Mouse (Mus musculus): ENCODE data around the gene Rgp1. TPM values are rescaled to one million over a fixed set of nuclear protein-coding genes. Genes with fewer than 3 reads are reported as not detected.

The Rgp1 gene
- total and polyA plus RNA-seq, 3 experiments: 17.1 to 47.6 TPM; not detected in 1

GRCm38 (mm10) chr4:43581381-43581780, 2.9 kb downstream of the Rgp1 start:
- TF ChIP-seq RCOR1 (IDR thresholded peaks at IDR 0.05; ENCODE audit: low read depth, low read length): no peak
- no peak for TF ChIP-seq USF1 (IDR thresholded peaks at IDR 0.05; ENCODE audit: low read depth, low read length)
- TF ChIP-seq ETS1 (IDR thresholded peaks at IDR 0.05; ENCODE audit: low read depth, low read length): no peak
- no peak for TF ChIP-seq CTCF (IDR thresholded peaks at IDR 0.05 in 2 of 3, conservative IDR thresholded peaks at IDR 0.05 in 1 of 3; ENCODE audit: control insufficient read depth in 1 of 3, insufficient read depth in 1 of 3, low read depth in 2 of 3, low read length in 3 of 3, poor library complexity in 1 of 3, severe bottlenecking in 1 of 3)
- TF ChIP-seq MYC (IDR thresholded peaks at IDR 0.05; ENCODE audit: low read depth, low read length): no peak
- no peak for TF ChIP-seq E2F4 (IDR thresholded peaks at IDR 0.05; ENCODE audit: borderline replicate concordance, low read depth, low read length)
- TF ChIP-seq ZKSCAN1 (IDR thresholded peaks at IDR 0.05; ENCODE audit: low read depth, low read length): no peak
- no peak for TF ChIP-seq ELF1 (IDR thresholded peaks at IDR 0.05; ENCODE audit: low read depth, low read length)
- TF ChIP-seq MYB (IDR thresholded peaks at IDR 0.05; ENCODE audit: low read depth, low read length): no peak
- no peak for TF ChIP-seq POLR2AphosphoS5 (IDR thresholded peaks at IDR 0.05; ENCODE audit: borderline replicate concordance, low read depth, low read length)
- TF ChIP-seq UBTF (IDR thresholded peaks at IDR 0.05; ENCODE audit: borderline replicate concordance, insufficient read depth, low read depth, low read length): no peak
- no peak for TF ChIP-seq MAX (IDR thresholded peaks at IDR 0.05; ENCODE audit: low read length)
- TF ChIP-seq RAD21 (IDR thresholded peaks at IDR 0.05; ENCODE audit: low read depth, low read length): no peak
- TF ChIP-seq NRF1 (IDR thresholded peaks at IDR 0.05; ENCODE audit: insufficient read depth, low read depth, low read length, poor library complexity, severe bottlenecking): no peak
- no peak for TF ChIP-seq ZMIZ1 (IDR thresholded peaks at IDR 0.05; ENCODE audit: low read depth, low read length)
- no peak for TF ChIP-seq ZC3H11A (IDR thresholded peaks at IDR 0.05; ENCODE audit: low read depth, low read length)
- TF ChIP-seq JUND (IDR thresholded peaks at IDR 0.05; ENCODE audit: low read depth, low read length): no peak
- H3K4me3 ChIP-seq (ENCODE audit: control insufficient read depth in 1 of 2, insufficient read depth in 1 of 2, low read depth in 2 of 2, low read length in 2 of 2): no peak overlapping the region
- H3K9ac ChIP-seq (ENCODE audit: control insufficient read depth, low read depth, low read length, poor library complexity, severe bottlenecking): no peak overlapping the region
- peaks cover 0 to 3% of the 10 kb centered on the region in 2 experiments; a peak in 2 of 4 replicates for H3K36me3 ChIP-seq (ENCODE audit: control insufficient read depth in 1 of 2, insufficient read depth in 2 of 2, low read length in 2 of 2)
- no peaks in the 10 kb centered on the region for H3K9me3 ChIP-seq (replicated peaks; ENCODE audit: insufficient read depth, low read length)
- DNase-seq (ENCODE audit: low read depth, low spot score): no peak
- no peaks in the 10 kb centered on the region for H3K27me3 ChIP-seq (ENCODE audit: control insufficient read depth in 1 of 2, insufficient read depth in 2 of 2, low read length in 2 of 2)
- H3K79me2 ChIP-seq (ENCODE audit: control insufficient read depth, insufficient read depth, low read length, poor library complexity): peaks cover 21% of the 10 kb centered on the region
- peaks cover 7 to 16% of the 10 kb centered on the region in 2 experiments for H3K4me1 ChIP-seq (ENCODE audit: control insufficient read depth in 1 of 2, insufficient read depth in 2 of 2, low read length in 2 of 2)
- no peak overlapping the region for H3K27ac ChIP-seq (ENCODE audit: control insufficient read depth, low read depth, low read length)

GRCm38 (mm10) chr4:43582241-43582640, 3.7 kb downstream of the Rgp1 start:
- Histone ChIP-seq H3K4me3 (ENCODE audit: control insufficient read depth in 1 of 2, insufficient read depth in 1 of 2, low read depth in 2 of 2, low read length in 2 of 2) (no peak overlapping the region), H3K9me3 (replicated peaks; ENCODE audit: insufficient read depth, low read length) (no peaks in the 10 kb centered on the region), H3K27ac (ENCODE audit: control insufficient read depth, low read depth, low read length) (no peak overlapping the region), H3K27me3 (ENCODE audit: control insufficient read depth in 1 of 2, insufficient read depth in 2 of 2, low read length in 2 of 2) (no peaks in the 10 kb centered on the region), H3K4me1 (ENCODE audit: control insufficient read depth in 1 of 2, insufficient read depth in 2 of 2, low read length in 2 of 2) (peaks cover 4 to 8% of the 10 kb centered on the region in 2 experiments; a peak in 3 of 4 replicates), H3K9ac (ENCODE audit: control insufficient read depth, low read depth, low read length, poor library complexity, severe bottlenecking) (no peak overlapping the region), H3K36me3 (ENCODE audit: control insufficient read depth in 1 of 2, insufficient read depth in 2 of 2, low read length in 2 of 2) (peaks cover 0 to 3% of the 10 kb centered on the region in 2 experiments; a peak in 1 of 4 replicates), H3K79me2 (ENCODE audit: control insufficient read depth, insufficient read depth, low read length, poor library complexity) (peaks cover 12% of the 10 kb centered on the region)
- no peak for DNase-seq (ENCODE audit: low read depth, low spot score)
- no peak for TF ChIP-seq MXI1 (IDR thresholded peaks at IDR 0.05; ENCODE audit: low read depth, low read length)
- TF ChIP-seq ZMIZ1 (IDR thresholded peaks at IDR 0.05; ENCODE audit: low read depth, low read length): no peak
- no peak for TF ChIP-seq RAD21 (IDR thresholded peaks at IDR 0.05; ENCODE audit: low read depth, low read length)
- no peak for TF ChIP-seq ZC3H11A (IDR thresholded peaks at IDR 0.05; ENCODE audit: low read depth, low read length)
- no peak for TF ChIP-seq ETS1 (IDR thresholded peaks at IDR 0.05; ENCODE audit: low read depth, low read length)
